Mouse (Mus musculus): ENCODE results near the gene Zdhhc13. TPM values are rescaled to one million over a fixed set of nuclear protein-coding genes. Genes with fewer than 3 reads are reported as not detected.

Zdhhc13 gene
- polyA plus RNA-seq, 1 experiment from 2014 or later = 40.5 TPM

DNA sequence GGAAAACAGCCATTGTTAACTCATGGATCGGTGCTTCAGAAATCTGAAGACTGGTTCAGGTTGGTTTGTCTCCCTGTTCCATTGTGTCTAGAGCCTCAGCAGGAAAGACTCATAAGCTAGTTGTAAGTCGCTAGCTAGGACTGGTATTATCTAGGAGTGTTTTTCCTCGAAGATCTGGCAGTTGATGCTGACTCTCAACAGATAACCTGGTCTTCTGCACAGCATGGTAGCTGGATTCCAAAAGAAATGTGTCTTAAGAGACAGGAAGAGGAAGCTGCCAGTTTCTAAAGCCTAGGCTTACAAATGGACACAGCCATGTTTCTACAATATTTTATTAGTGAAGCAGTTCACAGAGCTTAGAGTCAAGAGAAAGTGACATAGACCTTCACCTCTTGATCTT lies 2.6 kb downstream of the Zdhhc13 start:
- Histone ChIP-seq H3K4me1 (ENCODE audit: control insufficient read depth, insufficient read depth, low read length) (no peaks in the 10 kb centered on the region), H3K9me3 (replicated peaks; ENCODE audit: control insufficient read depth, low read length) (no peaks in the 10 kb centered on the region), H3K4me3 (ENCODE audit: low read depth, low read length) (no peak overlapping the region), H3K4me2 (ENCODE audit: low read depth, low read length) (no peak overlapping the region), H3K36me3 (replicated peaks; ENCODE audit: control insufficient read depth, insufficient read depth, low read depth, low read length) (no peaks in the 10 kb centered on the region), H3K9ac (replicated peaks; ENCODE audit: low read length) (no peak overlapping the region), H3K27ac (replicated peaks; ENCODE audit: low read depth, low read length) (no peak overlapping the region), H3K27me3 (ENCODE audit: control insufficient read depth, insufficient read depth, low read length) (no peaks in the 10 kb centered on the region)
- 88% methylated on average over 3 of the region's 3 CpGs for WGBS
- ATAC-seq (replicated peaks; ENCODE audit: insufficient number of reproducible peaks, low FRiP score, low TSS enrichment, low read depth) (no peak), DNase-seq (ENCODE audit: low spot score) (no peak)

GRCm38 (mm10) chr7:48795130-48795529 lies 6.3 kb downstream of the Zdhhc13 start:
- no peak overlapping the region for H3K27ac ChIP-seq (replicated peaks; ENCODE audit: low read depth, low read length)
- no peaks in the 10 kb centered on the region for H3K27me3 ChIP-seq (ENCODE audit: control insufficient read depth, insufficient read depth, low read length)
- H3K4me1 ChIP-seq (ENCODE audit: control insufficient read depth, insufficient read depth, low read length) = no peaks in the 10 kb centered on the region
- H3K4me2 ChIP-seq (ENCODE audit: low read depth, low read length) = no peak overlapping the region
- H3K4me3 ChIP-seq (ENCODE audit: low read depth, low read length) = no peak overlapping the region
- DNase-seq (ENCODE audit: low spot score) (no peak), ATAC-seq (replicated peaks; ENCODE audit: insufficient number of reproducible peaks, low FRiP score, low TSS enrichment, low read depth) (no peak)
- H3K9ac ChIP-seq (replicated peaks; ENCODE audit: low read length) = no peak overlapping the region
- whole genome bisulfite sequencing = 90% methylated on average over 3 of the region's 3 CpGs
- H3K9me3 ChIP-seq (replicated peaks; ENCODE audit: control insufficient read depth, low read length) = no peaks in the 10 kb centered on the region
- H3K36me3 ChIP-seq (replicated peaks; ENCODE audit: control insufficient read depth, insufficient read depth, low read depth, low read length) = no peaks in the 10 kb centered on the region

DNA sequence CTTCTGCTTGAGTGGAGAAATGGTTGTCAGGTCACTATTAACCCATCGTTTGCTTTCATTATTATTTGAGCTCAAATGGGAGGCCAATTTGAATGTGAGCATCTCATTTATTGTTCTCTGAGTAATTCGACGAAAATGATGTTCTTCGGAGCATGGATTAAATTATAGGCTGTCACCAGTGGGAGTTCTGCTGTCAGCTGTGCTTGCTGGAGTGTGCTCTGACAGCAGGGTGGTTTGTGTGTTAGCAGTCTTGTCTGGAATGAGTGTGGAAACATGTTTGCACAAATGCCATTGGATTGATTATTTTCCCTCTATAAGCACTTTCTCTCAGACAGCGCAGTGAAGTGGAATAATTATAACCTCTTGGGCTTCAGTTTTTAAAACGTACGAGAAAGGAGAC lies 14.6 kb downstream of the Zdhhc13 start:
- ATAC-seq (replicated peaks; ENCODE audit: insufficient number of reproducible peaks, low FRiP score, low TSS enrichment, low read depth) = no peak
- H3K9me3 ChIP-seq (replicated peaks; ENCODE audit: control insufficient read depth, low read length) = no peaks in the 10 kb centered on the region
- 84% methylated on average over 7 of the region's 7 CpGs for WGBS
- no peak overlapping the region for H3K27ac ChIP-seq (replicated peaks; ENCODE audit: low read depth, low read length)
- H3K4me1 ChIP-seq (ENCODE audit: control insufficient read depth, insufficient read depth, low read length) = no peaks in the 10 kb centered on the region
- no peak for DNase-seq (ENCODE audit: low spot score)
- no peak overlapping the region for H3K4me2 ChIP-seq (ENCODE audit: low read depth, low read length)
- no peak overlapping the region for H3K4me3 ChIP-seq (ENCODE audit: low read depth, low read length)
- no peaks in the 10 kb centered on the region; the same call in none of the 2 replicates for H3K36me3 ChIP-seq (replicated peaks; ENCODE audit: control insufficient read depth, insufficient read depth, low read depth, low read length)
- no peaks in the 10 kb centered on the region for H3K27me3 ChIP-seq (ENCODE audit: control insufficient read depth, insufficient read depth, low read length)
- H3K9ac ChIP-seq (replicated peaks; ENCODE audit: low read length) = no peak overlapping the region

- Histone ChIP-seq H3K9me3 (replicated peaks; ENCODE audit: control insufficient read depth, low read length) (no peaks in the 10 kb centered on the region), H3K4me3 (ENCODE audit: low read depth, low read length) (no peak overlapping the region), H3K36me3 (replicated peaks; ENCODE audit: control insufficient read depth, insufficient read depth, low read depth, low read length) (no peaks in the 10 kb centered on the region; the same call in none of the 2 replicates), H3K4me2 (ENCODE audit: low read depth, low read length) (no peak overlapping the region), H3K9ac (replicated peaks; ENCODE audit: low read length) (no peak overlapping the region), H3K4me1 (ENCODE audit: control insufficient read depth, insufficient read depth, low read length) (no peaks in the 10 kb centered on the region), H3K27ac (replicated peaks; ENCODE audit: low read depth, low read length) (no peak overlapping the region), H3K27me3 (ENCODE audit: control insufficient read depth, insufficient read depth, low read length) (no peaks in the 10 kb centered on the region)
- no peak for DNase-seq (ENCODE audit: low spot score)
- ATAC-seq (replicated peaks; ENCODE audit: insufficient number of reproducible peaks, low FRiP score, low TSS enrichment, low read depth) = no peak
- WGBS = 88% methylated on average over 4 of the region's 4 CpGs
Observed at GRCm38 (mm10) chr7:48806587-48806986, 17.8 kb downstream of the Zdhhc13 start.

DNA sequence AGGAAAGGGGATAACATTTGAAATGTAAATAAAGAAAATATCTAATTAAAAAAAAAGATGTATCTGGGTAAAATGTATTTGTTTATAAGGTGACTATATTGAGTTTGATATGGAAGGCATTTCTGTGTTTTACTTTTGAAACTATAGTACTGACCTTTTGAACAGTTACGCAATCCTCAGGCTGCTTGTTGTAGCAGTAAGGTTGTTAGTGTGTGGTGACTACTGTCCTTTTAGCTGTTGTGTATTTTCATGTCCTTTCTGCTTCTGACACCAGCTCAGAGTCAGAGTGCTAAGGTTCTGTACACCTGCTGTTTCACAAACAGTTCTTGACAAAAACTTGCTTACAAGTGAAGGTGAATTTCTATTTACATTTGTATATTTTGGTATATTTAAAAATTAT lies 21.8 kb downstream of the Zdhhc13 start:
- no peak for ATAC-seq (replicated peaks; ENCODE audit: insufficient number of reproducible peaks, low FRiP score, low TSS enrichment, low read depth)
- H3K4me2 ChIP-seq (ENCODE audit: low read depth, low read length) = no peak overlapping the region
- no peak overlapping the region for H3K27ac ChIP-seq (replicated peaks; ENCODE audit: low read depth, low read length)
- no peaks in the 10 kb centered on the region; the same call in none of the 2 replicates for H3K36me3 ChIP-seq (replicated peaks; ENCODE audit: control insufficient read depth, insufficient read depth, low read depth, low read length)
- DNase-seq (ENCODE audit: low spot score) = no peak
- WGBS = 97% methylated on average over 1 of the region's 1 CpGs
- H3K4me1 ChIP-seq (ENCODE audit: control insufficient read depth, insufficient read depth, low read length) = no peaks in the 10 kb centered on the region
- H3K27me3 ChIP-seq (ENCODE audit: control insufficient read depth, insufficient read depth, low read length) = no peaks in the 10 kb centered on the region
- no peak overlapping the region for H3K4me3 ChIP-seq (ENCODE audit: low read depth, low read length)
- H3K9ac ChIP-seq (replicated peaks; ENCODE audit: low read length) = no peak overlapping the region
- no peaks in the 10 kb centered on the region for H3K9me3 ChIP-seq (replicated peaks; ENCODE audit: control insufficient read depth, low read length)

GRCm38 (mm10) chr7:48812358-48812757 lies 23.6 kb downstream of the Zdhhc13 start:
- Histone ChIP-seq H3K4me1 (ENCODE audit: control insufficient read depth, insufficient read depth, low read length) (no peaks in the 10 kb centered on the region), H3K27ac (replicated peaks; ENCODE audit: low read depth, low read length) (no peak overlapping the region), H3K9me3 (replicated peaks; ENCODE audit: control insufficient read depth, low read length) (no peaks in the 10 kb centered on the region), H3K4me3 (ENCODE audit: low read depth, low read length) (no peak overlapping the region), H3K27me3 (ENCODE audit: control insufficient read depth, insufficient read depth, low read length) (no peaks in the 10 kb centered on the region), H3K9ac (replicated peaks; ENCODE audit: low read length) (no peak overlapping the region), H3K36me3 (replicated peaks; ENCODE audit: control insufficient read depth, insufficient read depth, low read depth, low read length) (no peaks in the 10 kb centered on the region; the same call in 1 of the 2 replicates), H3K4me2 (ENCODE audit: low read depth, low read length) (no peak overlapping the region)
- DNase-seq (ENCODE audit: low spot score) (no peak), ATAC-seq (replicated peaks; ENCODE audit: insufficient number of reproducible peaks, low FRiP score, low TSS enrichment, low read depth) (no peak)

GRCm38 (mm10) chr7:48813594-48813993 lies 24.8 kb downstream of the Zdhhc13 start:
- no peaks in the 10 kb centered on the region for H3K27me3 ChIP-seq (ENCODE audit: control insufficient read depth, insufficient read depth, low read length)
- H3K9ac ChIP-seq (replicated peaks; ENCODE audit: low read length) = no peak overlapping the region
- H3K36me3 ChIP-seq (replicated peaks; ENCODE audit: control insufficient read depth, insufficient read depth, low read depth, low read length) = no peaks in the 10 kb centered on the region; the same call in 1 of the 2 replicates
- H3K27ac ChIP-seq (replicated peaks; ENCODE audit: low read depth, low read length) = no peak overlapping the region
- ATAC-seq (replicated peaks; ENCODE audit: insufficient number of reproducible peaks, low FRiP score, low TSS enrichment, low read depth) (no peak), DNase-seq (ENCODE audit: low spot score) (no peak)
- H3K4me3 ChIP-seq (ENCODE audit: low read depth, low read length) = no peak overlapping the region
- 91% methylated on average over 1 of the region's 1 CpGs for WGBS
- no peaks in the 10 kb centered on the region for H3K4me1 ChIP-seq (ENCODE audit: control insufficient read depth, insufficient read depth, low read length)
- H3K4me2 ChIP-seq (ENCODE audit: low read depth, low read length) = no peak overlapping the region
- no peaks in the 10 kb centered on the region for H3K9me3 ChIP-seq (replicated peaks; ENCODE audit: control insufficient read depth, low read length)

DNA sequence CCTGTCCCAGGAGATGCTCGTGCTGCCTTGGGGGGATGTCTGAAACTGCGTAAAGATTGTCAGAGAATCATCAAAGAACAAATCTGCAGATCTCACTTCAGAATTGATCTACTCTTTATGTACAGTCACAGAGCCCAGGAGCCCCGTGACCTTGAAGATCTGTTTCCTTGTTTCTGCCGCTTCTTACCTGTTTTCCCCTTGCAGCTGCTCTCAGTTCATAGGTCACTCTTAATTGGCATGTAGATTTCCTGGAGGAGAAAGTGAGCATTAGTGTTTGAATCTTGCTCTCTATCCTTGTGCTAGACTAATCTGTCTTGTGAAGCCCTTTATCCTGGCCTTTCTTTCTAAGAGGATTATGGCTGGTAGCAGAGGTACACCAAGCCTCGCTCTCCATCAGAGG lies 32.9 kb downstream of the Zdhhc13 start:
- Histone ChIP-seq H3K4me3 (ENCODE audit: low read depth, low read length) (no peak overlapping the region), H3K9me3 (replicated peaks; ENCODE audit: control insufficient read depth, low read length) (no peaks in the 10 kb centered on the region), H3K4me1 (ENCODE audit: control insufficient read depth, insufficient read depth, low read length) (no peaks in the 10 kb centered on the region), H3K9ac (replicated peaks; ENCODE audit: low read length) (no peak overlapping the region), H3K4me2 (ENCODE audit: low read depth, low read length) (no peak overlapping the region), H3K27ac (replicated peaks; ENCODE audit: low read depth, low read length) (no peak overlapping the region), H3K27me3 (ENCODE audit: control insufficient read depth, insufficient read depth, low read length) (no peaks in the 10 kb centered on the region), H3K36me3 (replicated peaks; ENCODE audit: control insufficient read depth, insufficient read depth, low read depth, low read length) (no peaks in the 10 kb centered on the region; the same call in 1 of the 2 replicates)
- no peak for ATAC-seq (replicated peaks; ENCODE audit: insufficient number of reproducible peaks, low FRiP score, low TSS enrichment, low read depth)
- DNase-seq (ENCODE audit: low spot score) = no peak
- 83% methylated on average over 5 of the region's 5 CpGs for WGBS

All from embryonic facial prominence, embryonic 11.5 days (tissue).